Mouse (Mus musculus) erythroblast, embryonic 14.5 days (primary cell): Measurements from ENCODE around the gene Fgg.

ENCODE experiments used
- GATA1 ChIP-seq: IDR thresholded peaks from 2 replicates; pipeline ENCODE4 v1.6.1; 2012; ENCODE audit warnings: low read length, inconsistent platforms, mixed read lengths
- TAL1 ChIP-seq: IDR thresholded peaks from 3 replicates; pipeline ENCODE4 v1.6.1; 2012; ENCODE audit warnings: low read length, inconsistent platforms, mixed read lengths

DNA sequence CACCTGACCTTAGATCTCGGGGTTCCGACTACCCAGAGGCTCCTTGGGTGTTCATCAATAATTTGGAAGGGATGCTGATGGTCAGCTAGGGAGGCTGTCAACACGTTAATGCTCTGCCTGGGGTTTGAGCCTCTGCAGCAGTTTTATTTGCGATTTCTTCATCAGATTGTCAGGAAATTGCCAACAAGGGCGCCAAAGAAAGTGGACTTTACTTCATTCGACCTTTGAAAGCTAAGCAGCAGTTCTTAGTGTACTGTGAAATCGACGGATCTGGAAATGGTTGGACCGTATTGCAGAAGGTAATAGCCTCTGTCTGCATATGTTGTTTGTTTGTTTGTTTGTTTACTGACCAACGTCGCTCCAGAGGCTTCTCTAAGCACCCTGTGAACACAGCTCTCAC lies 2.8 kb downstream of the Fgg start:
- TF ChIP-seq TAL1 (no peak), GATA1 (no peak)
